Mouse (Mus musculus): ENCODE data around the gene Nr1i2. TPM values are rescaled to one million over a fixed set of nuclear protein-coding genes. Genes with fewer than 3 reads are reported as not detected.
A peak's percentile ranks its signal among the peaks of the same experiment; 100 is the strongest.

Gene Nr1i2
- polyA plus RNA-seq, 2 experiments = 2.2 to 4.1 TPM

DNA sequence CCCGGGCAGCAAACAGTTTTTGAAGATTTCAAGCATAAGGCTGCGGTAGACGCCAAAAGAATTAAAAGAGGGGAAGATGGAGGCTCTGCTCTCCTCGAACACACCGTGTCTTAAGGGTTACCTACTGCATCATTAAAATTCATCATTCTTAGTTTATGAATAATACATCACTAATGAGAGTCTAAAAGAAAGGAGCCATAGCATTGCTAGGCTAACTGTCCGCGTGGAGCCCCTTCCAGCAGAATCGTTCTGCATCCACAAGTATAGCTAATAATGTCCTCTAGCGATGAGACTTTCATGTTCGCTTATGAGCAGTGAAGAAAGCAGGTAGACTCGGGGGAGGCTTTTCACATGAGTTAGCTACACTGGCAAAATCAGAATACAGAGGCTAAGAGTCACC lies 13.6 kb upstream of the Nr1i2 start:
- no peak overlapping the region for H3K4me2 ChIP-seq (ENCODE audit: low read depth)
- no peak for TF ChIP-seq CTCF (IDR thresholded peaks at IDR 0.05; ENCODE audit: low read depth)
- no peak for TF ChIP-seq EP300 (IDR thresholded peaks at IDR 0.05; ENCODE audit: low read depth)
- WGBS (ENCODE audit: insufficient replicate concordance) = 79% methylated on average over 11 of the region's 11 CpGs
- no peak overlapping the region for H3K9ac ChIP-seq (replicated peaks)
- no peaks in the 10 kb centered on the region for H3K36me3 ChIP-seq (replicated peaks; ENCODE audit: control insufficient read depth, insufficient read depth, low read depth)
- H3K4me1 ChIP-seq (replicated peaks; ENCODE audit: control insufficient read depth in 2 of 2, insufficient read depth in 2 of 2, low read length in 1 of 2) = no peaks in the 10 kb centered on the region; a peak in 1 of 4 replicates
- DNase-seq (ENCODE audit: low read depth in 3 of 3, low spot score in 3 of 3) (no peak), ATAC-seq (ENCODE audit: insufficient read depth) (no peak)
- H3K9me3 ChIP-seq (ENCODE audit: control insufficient read depth, low read length) = no peaks in the 10 kb centered on the region
- H3K27me3 ChIP-seq (ENCODE audit: control insufficient read depth, insufficient read depth, low read length) = no peaks in the 10 kb centered on the region
- no peak overlapping the region for H3K4me3 ChIP-seq (ENCODE audit: insufficient read depth in 1 of 2, low read depth in 2 of 2, low read length in 2 of 2)
- H3K27ac ChIP-seq = no peak overlapping the region

DNA sequence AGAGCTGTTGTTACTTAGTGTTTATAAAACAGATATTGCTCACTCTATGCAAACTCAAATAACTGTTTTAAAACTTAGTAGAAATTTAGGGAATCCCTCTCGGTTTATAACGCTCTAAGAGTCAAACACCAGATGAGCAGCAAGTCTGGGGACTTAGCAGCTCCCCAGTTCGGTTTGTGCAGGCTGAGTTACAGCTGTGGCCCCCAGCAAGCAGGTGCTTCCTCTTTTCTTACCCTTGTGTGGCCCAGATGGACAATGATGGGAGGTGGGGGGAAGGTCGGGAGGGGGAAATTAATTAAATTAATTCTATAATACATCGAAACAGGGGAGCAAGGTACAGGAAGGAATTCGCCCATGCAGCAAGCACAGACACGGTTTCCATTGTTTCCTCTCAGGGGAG lies 13.0 kb upstream of the Nr1i2 start:
- DNase-seq (ENCODE audit: low read depth in 3 of 3, low spot score in 3 of 3) = no peak
- ATAC-seq (ENCODE audit: insufficient read depth) = no peak
- WGBS (ENCODE audit: insufficient replicate concordance) = 35% methylated on average over 7 of the region's 7 CpGs
- H3K9me3 ChIP-seq (ENCODE audit: control insufficient read depth, low read length) = no peaks in the 10 kb centered on the region
- H3K27me3 ChIP-seq (ENCODE audit: control insufficient read depth, insufficient read depth, low read length) = no peaks in the 10 kb centered on the region
- H3K36me3 ChIP-seq (replicated peaks; ENCODE audit: control insufficient read depth, insufficient read depth, low read depth) = no peaks in the 10 kb centered on the region
- TF ChIP-seq EP300 (IDR thresholded peaks at IDR 0.05; ENCODE audit: low read depth) (no peak), CTCF (IDR thresholded peaks at IDR 0.05; ENCODE audit: low read depth) (no peak)
- H3K4me3 ChIP-seq (ENCODE audit: insufficient read depth in 1 of 2, low read depth in 2 of 2, low read length in 2 of 2) = no peak overlapping the region
- H3K4me2 ChIP-seq (ENCODE audit: low read depth) = no peak overlapping the region
- no peaks in the 10 kb centered on the region; a peak in 1 of 4 replicates for H3K4me1 ChIP-seq (replicated peaks; ENCODE audit: control insufficient read depth in 2 of 2, insufficient read depth in 2 of 2, low read length in 1 of 2)
- no peak overlapping the region for H3K9ac ChIP-seq (replicated peaks)
- no peak overlapping the region for H3K27ac ChIP-seq

DNA sequence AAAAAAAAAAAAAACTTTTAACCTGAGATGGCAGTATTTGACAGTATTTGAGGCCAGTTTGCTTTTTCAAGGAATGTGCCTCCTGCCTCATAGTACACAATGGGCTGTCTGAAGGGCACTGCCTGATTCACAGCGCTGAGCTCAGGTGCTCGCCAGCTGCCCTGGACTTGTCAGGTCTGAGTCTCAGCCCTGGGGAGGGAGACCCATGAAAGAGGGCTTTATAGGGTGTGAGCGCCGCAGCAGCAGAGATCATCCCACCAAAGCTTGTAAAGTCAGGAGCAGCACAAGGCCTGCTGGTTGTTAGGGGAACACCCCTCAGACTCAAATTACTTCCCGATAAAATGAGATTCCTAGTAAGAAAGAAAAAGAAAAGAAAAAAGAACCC lies 12.6 kb upstream of the Nr1i2 start:
- 48% methylated on average over 5 of the region's 5 CpGs for WGBS (ENCODE audit: insufficient replicate concordance)
- H3K4me2 ChIP-seq (ENCODE audit: low read depth) = no peak overlapping the region
- no peaks in the 10 kb centered on the region for H3K36me3 ChIP-seq (replicated peaks; ENCODE audit: control insufficient read depth, insufficient read depth, low read depth)
- ATAC-seq (ENCODE audit: insufficient read depth) (no peak), DNase-seq (ENCODE audit: low read depth in 3 of 3, low spot score in 3 of 3) (no peak)
- H3K27ac ChIP-seq = no peak overlapping the region
- no peaks in the 10 kb centered on the region for H3K9me3 ChIP-seq (ENCODE audit: control insufficient read depth, low read length)
- H3K9ac ChIP-seq (replicated peaks) = no peak overlapping the region
- TF ChIP-seq CTCF (IDR thresholded peaks at IDR 0.05; ENCODE audit: low read depth) (no peak), EP300 (IDR thresholded peaks at IDR 0.05; ENCODE audit: low read depth) (no peak)
- no peaks in the 10 kb centered on the region; a peak in 1 of 4 replicates for H3K4me1 ChIP-seq (replicated peaks; ENCODE audit: control insufficient read depth in 2 of 2, insufficient read depth in 2 of 2, low read length in 1 of 2)
- H3K4me3 ChIP-seq (ENCODE audit: insufficient read depth in 1 of 2, low read depth in 2 of 2, low read length in 2 of 2) = no peak overlapping the region
- no peaks in the 10 kb centered on the region for H3K27me3 ChIP-seq (ENCODE audit: control insufficient read depth, insufficient read depth, low read length)

DNA sequence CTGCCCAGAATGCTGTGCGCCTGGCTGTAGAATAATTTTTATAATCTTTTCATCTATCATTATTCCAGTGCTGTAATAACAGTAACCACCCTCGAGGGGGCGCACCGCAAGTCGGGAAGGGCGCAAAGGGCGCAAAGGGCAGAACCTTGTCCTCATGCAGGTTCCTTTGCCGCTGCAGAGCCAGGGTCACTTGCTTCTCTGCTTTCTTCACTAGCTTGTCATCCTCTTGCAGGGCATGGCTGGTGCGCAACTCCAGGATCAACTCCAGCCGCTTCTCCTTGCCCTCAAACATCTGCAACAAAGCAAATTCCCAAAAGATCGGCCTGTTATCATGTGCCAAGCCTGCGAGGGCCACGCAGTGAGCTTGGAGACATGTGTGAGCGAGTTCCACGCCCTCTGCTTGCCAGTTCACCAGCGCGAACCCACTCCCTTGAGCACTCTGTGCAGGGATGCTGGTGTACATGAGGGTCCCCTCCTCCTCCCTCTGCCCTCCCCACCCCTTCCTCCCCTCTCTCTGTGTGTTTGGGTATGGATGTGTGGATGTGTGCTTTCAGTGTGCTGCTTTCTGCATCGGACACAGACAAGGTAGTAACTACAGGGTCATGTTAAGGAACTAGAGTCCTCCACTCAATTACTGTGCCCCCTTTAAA lies 12.1 kb upstream of the Nr1i2 start:
- Histone ChIP-seq H3K4me3 (ENCODE audit: insufficient read depth in 1 of 2, low read depth in 2 of 2, low read length in 2 of 2) (no peak overlapping the region), H3K4me1 (replicated peaks; ENCODE audit: control insufficient read depth in 2 of 2, insufficient read depth in 2 of 2, low read length in 1 of 2) (no peaks in the 10 kb centered on the region; a peak in 1 of 4 replicates), H3K36me3 (replicated peaks; ENCODE audit: control insufficient read depth, insufficient read depth, low read depth) (no peaks in the 10 kb centered on the region), H3K27me3 (ENCODE audit: control insufficient read depth, insufficient read depth, low read length) (no peaks in the 10 kb centered on the region), H3K4me2 (ENCODE audit: low read depth) (no peak overlapping the region), H3K9ac (replicated peaks) (no peak overlapping the region), H3K9me3 (ENCODE audit: control insufficient read depth, low read length) (no peaks in the 10 kb centered on the region), H3K27ac (no peak overlapping the region)
- ATAC-seq (ENCODE audit: insufficient read depth) = no peak
- no peak for DNase-seq (ENCODE audit: low read depth in 3 of 3, low spot score in 3 of 3)
- peak; percentile 83 for TF ChIP-seq CTCF (IDR thresholded peaks at IDR 0.05; ENCODE audit: low read depth)
- no peak for TF ChIP-seq EP300 (IDR thresholded peaks at IDR 0.05; ENCODE audit: low read depth)
- 36% methylated on average over 18 of the region's 18 CpGs for WGBS (ENCODE audit: insufficient replicate concordance)

DNA sequence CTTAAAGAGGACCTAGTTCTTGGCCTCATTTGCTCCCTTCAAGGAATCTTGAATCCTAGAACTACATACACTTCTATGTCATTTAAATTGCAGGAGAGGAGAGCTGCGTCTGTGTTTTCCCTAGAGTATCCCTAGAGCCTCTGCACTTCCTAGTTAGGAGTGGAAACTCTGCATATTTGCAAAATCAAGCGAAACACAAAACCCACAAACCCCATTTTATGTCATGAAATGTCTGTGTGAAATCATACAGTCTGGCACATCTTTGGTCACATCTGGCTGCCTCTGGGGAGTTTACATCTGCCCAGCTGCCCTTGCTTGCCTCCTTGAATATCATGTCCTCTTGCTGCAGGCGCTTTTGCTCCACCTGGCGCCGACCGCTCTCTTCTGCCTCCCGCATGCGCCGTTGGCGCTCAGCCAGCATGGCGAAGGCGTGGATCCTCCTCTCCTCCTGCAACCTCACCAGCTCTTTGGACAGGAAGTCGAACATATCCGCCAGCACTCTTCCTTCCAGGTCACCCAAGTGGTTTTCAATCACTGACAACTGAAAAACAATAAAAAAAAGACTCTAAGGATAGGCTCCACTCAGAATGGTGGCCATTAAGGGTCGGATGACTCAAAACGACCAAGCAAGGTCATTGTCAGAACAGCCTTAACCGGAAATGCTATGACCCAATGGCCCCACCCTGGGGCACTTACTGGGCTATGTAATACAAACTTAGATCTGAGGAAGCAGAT lies 10.0 kb upstream of the Nr1i2 start:
- no peak overlapping the region for H3K9ac ChIP-seq (replicated peaks)
- H3K4me2 ChIP-seq (ENCODE audit: low read depth) = no peak overlapping the region
- H3K4me3 ChIP-seq (ENCODE audit: insufficient read depth in 1 of 2, low read depth in 2 of 2, low read length in 2 of 2) = no peak overlapping the region
- no peak for TF ChIP-seq EP300 (IDR thresholded peaks at IDR 0.05; ENCODE audit: low read depth)
- TF ChIP-seq CTCF (IDR thresholded peaks at IDR 0.05; ENCODE audit: low read depth) = no peak
- H3K27me3 ChIP-seq (ENCODE audit: control insufficient read depth, insufficient read depth, low read length) = no peaks in the 10 kb centered on the region
- no peak for DNase-seq (ENCODE audit: low read depth in 3 of 3, low spot score in 3 of 3)
- no peaks in the 10 kb centered on the region; a peak in 1 of 4 replicates for H3K4me1 ChIP-seq (replicated peaks; ENCODE audit: control insufficient read depth in 2 of 2, insufficient read depth in 2 of 2, low read length in 1 of 2)
- no peaks in the 10 kb centered on the region for H3K36me3 ChIP-seq (replicated peaks; ENCODE audit: control insufficient read depth, insufficient read depth, low read depth)
- no peaks in the 10 kb centered on the region for H3K9me3 ChIP-seq (ENCODE audit: control insufficient read depth, low read length)
- H3K27ac ChIP-seq = no peak overlapping the region
- no peak for ATAC-seq (ENCODE audit: insufficient read depth)
- 64% methylated on average over 17 of the region's 17 CpGs for WGBS (ENCODE audit: insufficient replicate concordance)

Data from liver, embryonic 14.5 days (tissue).